Mouse (Mus musculus) cortical plate, adult 2 months (tissue): ENCODE data around the gene Caap1.

ENCODE experiments used
- CTCF ChIP-seq: fragments of 200-500 bp; IDR thresholded peaks from 2 replicates; pipeline ENCODE4 v1.5.1; 2011; ENCODE audit warnings: mild to moderate bottlenecking, control low read depth, low read length; ENCODE audit not compliant: insufficient read depth; ENCODE audit errors: extremely low read depth
- POLR2A ChIP-seq: fragments of 200-500 bp; IDR thresholded peaks from 2 replicates; pipeline ENCODE4 v1.6.1; 2011; ENCODE audit warnings: mild to moderate bottlenecking, low read length, control low read depth; ENCODE audit not compliant: insufficient read depth; ENCODE audit errors: extremely low read depth

DNA sequence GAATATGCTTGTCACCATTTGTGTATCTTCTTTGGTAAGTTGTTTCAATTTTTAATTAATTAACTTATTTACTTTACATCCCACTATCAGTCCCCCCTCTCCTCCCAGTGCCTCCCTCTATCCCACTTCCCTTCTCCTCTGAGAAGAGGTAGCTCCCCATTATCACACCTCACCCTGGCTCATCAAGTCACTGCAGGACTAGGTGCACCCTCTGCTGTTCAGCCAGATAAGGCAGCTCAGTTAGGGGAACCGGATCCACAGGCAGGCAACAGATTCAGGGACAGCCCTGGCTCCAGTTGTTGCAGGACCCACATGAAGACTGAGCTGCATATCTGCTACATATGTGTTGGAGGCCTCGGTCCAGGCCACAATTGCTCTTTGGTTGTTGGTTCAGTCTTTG, 97.2 kb downstream of the Caap1 start:
- TF ChIP-seq POLR2A (no peak), CTCF (no peak)
